Mouse (Mus musculus): ENCODE data around the gene Zglp1.

- TF ChIP-seq POLR2A (IDR thresholded peaks at IDR 0.05; ENCODE audit: low read depth, low read length) (no peak), CTCF (IDR thresholded peaks at IDR 0.05; ENCODE audit: extremely low read depth, insufficient read depth, insufficient read length, insufficient replicate concordance) (no peak)
Observed at GRCm38 (mm10) chr9:21022288-21022687, 44.6 kb downstream of the Zglp1 start.
